ENCODE assay signal across 18 mouse cellular contexts in genomic region chr16:40971382-40971781, GRCm38 (mm10).
DNase-seq lines count a peak whose midpoint lies in the region; TF ChIP-seq lines count a peak whose summit lies in the region.
"Had no signal": no experiment of that assay in that cellular context is flagged by ENCODE, and none has a peak within 500 bp of the region (broad histone marks: within the 10 kb centered on the region; RNA-seq: fewer than 3 reads in every experiment).

No protein-coding gene starts in this region.

- peak; percentile 33 to 50 for DNase-seq in frontal cortex, postnatal 36 days (ENCODE audit: low spot score in 2 of 2)
- DNase-seq in frontal cortex, postnatal 14 days (ENCODE audit: low spot score in 2 of 2): no peak
- DNase-seq in layer of hippocampus, adult 2 months (ENCODE audit: low spot score in 2 of 2): no peak
- no peak for DNase-seq in layer of hippocampus, postnatal 10 days (ENCODE audit: low spot score in 2 of 2)
- peak; percentile 77 for DNase-seq in right cerebral cortex, adult 18-20 months
- DNase-seq in right cerebral cortex, postnatal 4 days: no peak
- DNase-seq in telencephalon, adult 2 months (ENCODE audit: low read depth, low spot score): peak; percentile 43
- DNase-seq: adrenal gland, postnatal 14 days; cerebellum, adult 18-20 months; cerebellum, adult 9-11 months; cerebellum, postnatal 36 days; gastrocnemius, adult 2 months; gastrocnemius, postnatal 25 days had no signal

- no peak for TF ChIP-seq CTCF in layer of hippocampus, adult 2 months (conservative IDR thresholded peaks at IDR 0.05)

- peak overlapping the region; percentile 14; the same call in 1 of the 2 replicates for H3K27ac ChIP-seq in layer of hippocampus, adult 2 months
- H3K27ac ChIP-seq: embryonic facial prominence, embryonic 13.5 days; forebrain, embryonic 12.5 days; gastrocnemius, adult 2 months; hindbrain, embryonic 10.5 days; hindbrain, embryonic 15.5 days had no signal

- no peak overlapping the region for H3K4me3 ChIP-seq in layer of hippocampus, adult 2 months
- H3K4me3 ChIP-seq: embryonic facial prominence, embryonic 13.5 days; forebrain, embryonic 12.5 days; gastrocnemius, adult 2 months; heart, embryonic 12.5 days; hindbrain, embryonic 10.5 days; hindbrain, embryonic 15.5 days had no signal

Comparison
In these comparisons a context has a peak if more than half of its experiments do, and no peak if none do; other contexts are left out.
1. DNase-seq: peak in frontal cortex, postnatal 36 days (2 of 2), right cerebral cortex, adult 18-20 months (single experiment) and telencephalon, adult 2 months (single experiment); none in frontal cortex, postnatal 14 days (0 of 2), layer of hippocampus, adult 2 months (0 of 2), layer of hippocampus, postnatal 10 days (0 of 2) and right cerebral cortex, postnatal 4 days (single experiment).